Mouse (Mus musculus) heart, embryonic 16.5 days (tissue): Measurements from ENCODE around the gene Mag. TPM values are rescaled to one million over a fixed set of nuclear protein-coding genes. Genes with fewer than 3 reads are reported as not detected.

Experiments used
- ATAC-seq: fragments of 200-750 bp; cut with Nextera tagmentation; replicated peaks from 2 replicates; pipeline ENCODE4 v1.8.0; 2017; ENCODE audit warnings: moderate number of reproducible peaks; ENCODE audit not compliant: insufficient read depth, low FRiP score; ENCODE audit errors: extremely low read depth
- H3K27ac ChIP-seq: fragments of 300-500 bp; sonication (generic); 2 replicates; pipeline ENCODE4 v1.5.1; 2014; ENCODE audit warnings: mild to moderate bottlenecking, low read length, control low read depth, moderate library complexity
- H3K27me3 ChIP-seq: fragments of 300-500 bp; sonication (generic); 2 replicates; pipeline ENCODE4 v1.6.1; 2014; ENCODE audit warnings: low read length, mixed read lengths; ENCODE audit not compliant: control insufficient read depth, insufficient read depth
- H3K36me3 ChIP-seq: fragments of 300-500 bp; sonication (generic); 2 replicates; pipeline ENCODE4 v1.6.1; 2014; ENCODE audit not compliant: control insufficient read depth, insufficient read depth
- H3K4me1 ChIP-seq: fragments of 300-500 bp; sonication (generic); 2 replicates; pipeline ENCODE4 v1.6.1; 2014; ENCODE audit warnings: low read length, mixed read lengths; ENCODE audit not compliant: control insufficient read depth, insufficient read depth
- H3K4me2 ChIP-seq: fragments of 300-500 bp; sonication (generic); 2 replicates; pipeline ENCODE4 v1.6.1; 2014; ENCODE audit warnings: low read depth, mild to moderate bottlenecking, control low read depth, low read length
- H3K4me3 ChIP-seq: fragments of 300-500 bp; sonication (generic); 2 replicates; pipeline ENCODE4 v1.5.1; 2014; ENCODE audit warnings: mild to moderate bottlenecking, control low read depth, low read length
- H3K9ac ChIP-seq: fragments of 300-500 bp; sonication (generic); 2 replicates; pipeline ENCODE4 v1.6.1; 2014; ENCODE audit warnings: low read length, control low read depth
- H3K9me3 ChIP-seq: fragments of 300-500 bp; sonication (generic); replicated peaks from 2 replicates; pipeline ENCODE4 v1.6.1; 2016; ENCODE audit warnings: low read length; ENCODE audit not compliant: control insufficient read depth
- WGBS: fragments of 180-500 bp; shearing (Covaris S2); extraction: QIAGEN DNeasy Blood & Tissue Kit; methylation state at CpG from one replicate; pipeline ENCODE4 v1.1.7; 2014; 5-methylcytosine and 5-hydroxymethylcytosine counted together
- polyA plus RNA-seq: library from polyadenylated mRNA; unstranded; fragments of >200 nt; fragmentation: Nextera tagmentation; extraction: Ambion mirVana; gene quantifications from 2 replicates; pipeline ENCODE4 v1.2.1, GENCODE M21; 2015

Mag gene
- polyA plus RNA-seq, 1 experiment from 2014 or later: 0.24 TPM

- no peak overlapping the region for H3K4me2 ChIP-seq
- no peaks in the 10 kb centered on the region for H3K9me3 ChIP-seq
- no peaks in the 10 kb centered on the region; the same call in 1 of the 2 replicates for H3K4me1 ChIP-seq
- H3K27me3 ChIP-seq: no peaks in the 10 kb centered on the region; the same call in 1 of the 2 replicates
- no peak overlapping the region for H3K27ac ChIP-seq
- ATAC-seq: no peak
- no peaks in the 10 kb centered on the region for H3K36me3 ChIP-seq
- H3K4me3 ChIP-seq: no peak overlapping the region
- WGBS: 49% methylated on average over 4 of the region's 4 CpGs
- no peak overlapping the region for H3K9ac ChIP-seq
Observed at GRCm38 (mm10) chr7:30917219-30917618, 2.5 kb upstream of the Mag start.

DNA sequence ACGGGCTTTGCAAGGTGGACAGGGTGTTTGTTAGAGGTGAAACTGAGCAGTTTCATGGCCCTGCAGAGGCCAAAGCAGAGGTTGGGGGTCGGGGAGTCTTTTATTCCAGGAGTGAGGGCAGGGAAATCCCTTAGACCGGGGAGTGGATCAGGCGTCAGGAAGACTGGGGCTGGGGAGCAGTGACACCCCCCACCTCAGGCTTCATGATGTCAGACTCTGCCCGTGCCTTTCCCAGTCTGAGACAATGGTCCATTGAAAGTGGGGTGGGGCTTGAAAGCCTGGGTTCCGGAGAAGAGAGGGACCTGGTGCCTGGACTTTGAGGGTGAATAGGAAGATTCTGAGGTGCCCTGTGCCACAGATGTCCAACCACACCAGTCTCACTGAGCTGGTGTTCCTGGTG lies 2.0 kb upstream of the Mag start:
- WGBS: 35% methylated on average over 6 of the region's 6 CpGs
- no peaks in the 10 kb centered on the region; the same call in 1 of the 2 replicates for H3K4me1 ChIP-seq

DNA sequence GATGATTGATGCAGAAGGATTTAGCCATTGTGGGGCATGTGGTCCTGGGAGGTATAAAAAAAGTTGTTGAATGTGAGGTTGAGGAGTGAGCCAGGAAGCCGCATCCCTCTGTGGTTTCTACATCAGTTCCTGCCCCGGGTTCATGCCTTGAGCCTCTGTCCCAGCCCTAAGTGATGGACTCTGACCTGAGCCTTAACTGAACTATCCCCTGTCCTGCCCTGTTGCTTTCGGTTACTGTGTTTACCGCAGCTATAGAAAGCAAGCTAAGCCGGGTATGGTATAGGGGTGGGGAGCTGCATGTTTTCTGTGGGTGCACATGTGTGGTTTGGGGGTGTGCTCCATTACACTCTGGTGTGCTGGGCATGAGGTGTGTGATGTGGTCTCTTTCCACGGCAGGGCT lies 4.9 kb downstream of the Mag start:
- Histone ChIP-seq H3K4me2 (no peak overlapping the region), H3K27ac (no peak overlapping the region), H3K9ac (no peak overlapping the region), H3K9me3 (no peaks in the 10 kb centered on the region), H3K36me3 (no peaks in the 10 kb centered on the region), H3K4me3 (no peak overlapping the region), H3K27me3 (peaks cover 18% of the 10 kb centered on the region), H3K4me1 (no peaks in the 10 kb centered on the region; the same call in 1 of the 2 replicates)
- no peak for ATAC-seq
- 77% methylated on average over 6 of the region's 6 CpGs for WGBS

More for the DNA sequence above, 2.0 kb upstream of the Mag start:
- H3K4me3 ChIP-seq: no peak overlapping the region
- ATAC-seq: no peak
- H3K4me2 ChIP-seq: no peak overlapping the region
- no peak overlapping the region for H3K27ac ChIP-seq
- H3K36me3 ChIP-seq: no peaks in the 10 kb centered on the region
- H3K9ac ChIP-seq: no peak overlapping the region
- H3K9me3 ChIP-seq: no peaks in the 10 kb centered on the region
- H3K27me3 ChIP-seq: no peaks in the 10 kb centered on the region; the same call in 1 of the 2 replicates

DNA sequence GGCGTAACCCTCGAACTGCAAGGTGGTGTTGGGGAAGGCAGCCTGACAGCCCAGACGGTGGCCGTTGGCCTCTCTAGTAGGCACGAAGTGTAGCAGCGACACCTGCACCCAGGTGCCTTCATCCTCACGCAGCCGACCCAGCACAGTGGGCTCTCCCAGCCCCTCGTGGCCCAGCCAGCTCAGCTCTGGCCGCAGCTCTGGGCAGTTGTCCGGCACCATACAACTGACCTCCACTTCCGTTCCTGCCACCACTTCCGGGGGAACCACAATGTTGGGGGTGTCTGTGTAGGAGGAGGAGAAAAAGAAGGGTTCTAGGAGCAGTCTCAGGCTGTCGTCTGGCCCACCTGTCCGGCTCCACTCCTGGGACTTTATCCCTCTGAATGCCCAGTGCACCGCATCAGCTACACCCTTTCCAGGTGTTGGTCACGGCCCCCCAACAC lies 5.7 kb downstream of the Mag start:
- H3K4me2 ChIP-seq: peak overlapping the region; percentile 50
- H3K4me1 ChIP-seq: no peaks in the 10 kb centered on the region; the same call in 1 of the 2 replicates
- no peak overlapping the region for H3K27ac ChIP-seq
- peaks cover 18% of the 10 kb centered on the region for H3K27me3 ChIP-seq
- H3K4me3 ChIP-seq: no peak overlapping the region; the same call in 1 of the 2 replicates
- no peak overlapping the region for H3K9ac ChIP-seq
- peak; percentile 52; the same call in 1 of the 2 replicates for ATAC-seq
- no peaks in the 10 kb centered on the region for H3K36me3 ChIP-seq
- 23% methylated on average over 17 of the region's 17 CpGs for WGBS
- no peaks in the 10 kb centered on the region for H3K9me3 ChIP-seq

GRCm38 (mm10) chr7:30908277-30908991 lies 6.2 kb downstream of the Mag start:
- no peak overlapping the region for H3K27ac ChIP-seq
- H3K9me3 ChIP-seq: no peaks in the 10 kb centered on the region
- H3K4me2 ChIP-seq: peak overlapping the region; percentile 50
- no peak overlapping the region for H3K9ac ChIP-seq
- no peak for ATAC-seq
- no peaks in the 10 kb centered on the region; the same call in 1 of the 2 replicates for H3K4me1 ChIP-seq
- WGBS: 2% methylated on average over 24 of the region's 26 CpGs
- H3K4me3 ChIP-seq: peak overlapping the region; percentile 19; the same call in 1 of the 2 replicates
- H3K36me3 ChIP-seq: no peaks in the 10 kb centered on the region
- peaks cover 18% of the 10 kb centered on the region for H3K27me3 ChIP-seq

GRCm38 (mm10) chr7:30904042-30904441 lies 10.6 kb downstream of the Mag start:
- Histone ChIP-seq H3K4me1 (no peaks in the 10 kb centered on the region), H3K27me3 (peaks cover 18% of the 10 kb centered on the region), H3K4me3 (no peak overlapping the region), H3K36me3 (no peaks in the 10 kb centered on the region), H3K9me3 (no peaks in the 10 kb centered on the region), H3K4me2 (no peak overlapping the region), H3K9ac (no peak overlapping the region), H3K27ac (no peak overlapping the region)
- WGBS: 35% methylated on average over 4 of the region's 4 CpGs
- ATAC-seq: no peak

DNA sequence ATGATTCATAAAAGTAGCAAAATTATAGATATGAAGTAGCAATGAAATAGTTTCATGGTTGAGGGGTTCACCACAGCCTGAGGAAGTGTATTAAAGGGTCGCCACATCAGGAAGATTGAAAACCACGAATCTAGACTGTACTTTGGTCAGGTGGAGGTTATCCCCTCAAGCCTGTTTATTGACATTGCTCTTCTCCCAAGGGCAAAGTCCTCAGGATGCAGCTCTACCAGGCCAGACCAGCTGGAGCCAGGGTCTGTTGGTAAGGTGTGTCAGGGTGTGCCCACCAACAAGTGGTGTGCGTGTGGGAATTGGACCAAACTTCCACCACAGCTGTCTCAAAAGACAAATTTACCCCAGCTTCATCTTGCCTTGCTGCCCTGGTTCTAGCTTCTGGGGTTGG lies 19.5 kb downstream of the Mag start:
- Histone ChIP-seq H3K36me3 (no peaks in the 10 kb centered on the region), H3K4me2 (no peak overlapping the region), H3K9me3 (no peaks in the 10 kb centered on the region), H3K9ac (no peak overlapping the region), H3K4me3 (no peak overlapping the region), H3K27me3 (peaks cover 3% of the 10 kb centered on the region; the same call in 1 of the 2 replicates), H3K27ac (no peak overlapping the region), H3K4me1 (0 out of 2 replicates have a peak, but pooled peaks cover 3% of the 10 kb centered on the region)
- 74% methylated on average over 3 of the region's 3 CpGs for WGBS
- ATAC-seq: no peak

- 55% methylated on average over 3 of the region's 3 CpGs for WGBS
- Histone ChIP-seq H3K27me3 (no peaks in the 10 kb centered on the region), H3K4me2 (no peak overlapping the region), H3K27ac (no peak overlapping the region), H3K9me3 (no peaks in the 10 kb centered on the region), H3K4me1 (0 out of 2 replicates have a peak, but pooled peaks cover 3% of the 10 kb centered on the region), H3K9ac (no peak overlapping the region), H3K4me3 (no peak overlapping the region), H3K36me3 (no peaks in the 10 kb centered on the region)
- ATAC-seq: no peak
Observed at GRCm38 (mm10) chr7:30892515-30892914, 22.2 kb downstream of the Mag start.

- Histone ChIP-seq H3K4me1 (0 out of 2 replicates have a peak, but pooled peaks cover 3% of the 10 kb centered on the region), H3K9me3 (no peaks in the 10 kb centered on the region), H3K4me2 (no peak overlapping the region), H3K27me3 (no peaks in the 10 kb centered on the region), H3K36me3 (no peaks in the 10 kb centered on the region), H3K27ac (no peak overlapping the region), H3K9ac (no peak overlapping the region), H3K4me3 (no peak overlapping the region)
- WGBS: 81% methylated on average over 9 of the region's 9 CpGs
- ATAC-seq: no peak
Observed at GRCm38 (mm10) chr7:30891746-30892145, 22.9 kb downstream of the Mag start.
